Mouse (Mus musculus) spleen, postnatal 36 days (tissue): ENCODE results near the gene 4922502D21Rik.
A peak's percentile ranks its signal among the peaks of the same experiment; 100 is the strongest.
"Not testable (repeated sequence)": the region's sequence is repeated elsewhere in the genome, so short reads cannot be mapped to it uniquely, and the experiment has no call there.

Experiments
- DNase-seq, 2 experiments: peaks; one replicate each; pipeline ENCODE4 v3.0.0; 2022; ENCODE audit warnings: low spot score in 2 of 2, mixed read lengths in 1 of 2

4922502D21Rik gene

DNA sequence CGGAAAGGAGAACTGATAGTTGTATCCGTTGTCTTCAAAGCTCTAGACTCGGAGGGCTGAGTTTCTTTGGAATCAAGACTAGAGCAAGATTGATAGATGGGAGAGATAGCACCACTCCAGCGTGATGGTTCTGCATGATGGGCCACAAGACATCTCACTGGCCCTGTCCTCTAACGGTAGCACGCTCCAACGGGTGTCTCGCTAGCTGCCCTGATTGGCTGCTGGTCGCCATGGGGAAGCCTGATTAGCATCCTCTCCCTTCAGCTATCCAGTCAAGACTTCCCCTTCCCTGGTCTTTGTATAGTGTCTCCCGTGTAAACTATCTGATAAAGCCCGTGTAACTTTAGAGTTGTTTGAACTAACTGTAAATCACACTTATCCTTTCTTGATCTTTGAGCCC lies at the start of gene 4922502D21Rik:
Gene 4922502D21Rik, minus strand, starts transcription at position 187 of the 400 bp plus-strand sequence.
- peak in 1 of 2 experiments; percentile 9 for DNase-seq

DNA sequence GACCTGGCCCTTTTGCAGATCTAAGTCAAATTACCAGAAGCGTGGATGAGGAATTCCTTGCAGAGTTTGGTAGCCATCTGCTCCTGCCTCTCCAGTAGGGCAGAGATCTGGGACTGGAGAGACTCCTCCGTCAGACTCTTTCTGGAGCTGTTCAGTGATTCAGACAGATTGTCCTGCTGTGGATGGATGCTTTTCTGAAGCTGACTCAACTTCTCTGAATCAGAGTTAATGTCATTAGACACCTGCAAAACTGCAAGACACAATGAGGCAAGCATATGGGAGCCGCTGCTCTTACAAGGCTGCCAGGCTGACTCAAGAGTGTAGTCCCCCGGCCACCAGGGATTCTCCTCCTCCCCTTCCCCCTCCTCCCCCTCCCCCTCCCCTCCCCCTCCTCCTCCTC lies 48.9 kb upstream of the 4922502D21Rik start:
- no peak for DNase-seq

DNA sequence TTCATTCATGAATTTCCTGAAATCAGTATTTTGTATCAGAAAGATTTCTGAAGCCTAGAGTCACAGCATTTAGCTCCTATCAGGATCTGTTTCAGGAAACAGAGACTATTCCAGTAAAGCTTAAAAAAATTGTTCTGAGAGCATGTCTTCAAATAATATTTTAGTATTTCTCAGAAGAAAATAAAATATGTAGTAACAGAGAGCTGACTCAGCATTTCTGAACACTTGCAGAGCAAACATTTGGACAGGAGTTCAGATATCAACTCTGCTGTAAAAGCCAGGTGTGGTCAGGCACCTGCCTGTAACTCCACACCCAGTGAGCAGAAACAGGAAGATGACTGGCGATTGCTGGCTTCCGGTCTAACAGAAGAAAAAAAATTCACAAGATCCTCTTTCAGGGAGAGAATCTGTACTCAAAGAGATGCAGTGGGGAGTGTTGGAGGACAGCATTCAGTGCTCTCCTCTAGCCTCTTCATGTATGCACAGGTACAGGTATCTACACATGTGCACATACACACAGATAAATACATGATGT lies 43.4 kb upstream of the 4922502D21Rik start:
- DNase-seq: peak; percentile 31 to 43

DNA sequence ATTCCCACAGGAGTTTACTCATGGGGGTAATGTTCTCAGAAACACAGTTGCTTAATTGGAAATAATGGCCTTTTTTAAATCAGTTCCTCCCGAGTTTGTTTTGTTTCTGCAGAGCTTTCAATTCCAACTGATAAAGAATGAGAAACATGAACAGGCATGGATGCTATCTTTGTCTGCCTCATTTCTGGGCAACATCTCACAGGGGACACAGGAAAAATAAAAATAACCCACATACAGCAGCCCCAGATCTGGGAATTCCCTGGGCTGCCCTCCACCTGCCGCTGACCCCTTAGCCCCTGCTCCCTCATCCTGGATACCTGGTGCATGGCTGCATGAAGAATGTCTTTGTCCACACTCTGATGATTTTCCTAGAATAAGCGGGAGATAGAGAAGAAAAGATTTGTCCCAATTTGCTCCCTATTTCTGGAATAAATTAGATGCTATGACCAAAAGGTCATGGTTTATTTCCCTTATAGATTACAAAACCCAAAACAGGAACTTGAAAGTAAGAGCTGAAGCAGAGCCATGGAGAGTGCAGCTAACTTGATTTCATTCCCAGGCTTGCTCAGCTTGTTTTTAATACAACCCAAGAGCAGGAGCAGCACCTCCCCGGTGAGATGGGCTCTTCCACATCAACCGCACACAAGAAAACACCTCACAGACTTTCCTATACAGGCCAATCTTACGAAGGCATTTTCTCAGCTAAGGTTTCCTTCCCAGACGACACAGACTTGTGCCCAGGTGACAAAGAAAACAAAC lies 38.0 kb upstream of the 4922502D21Rik start:
- no peak for DNase-seq

DNA sequence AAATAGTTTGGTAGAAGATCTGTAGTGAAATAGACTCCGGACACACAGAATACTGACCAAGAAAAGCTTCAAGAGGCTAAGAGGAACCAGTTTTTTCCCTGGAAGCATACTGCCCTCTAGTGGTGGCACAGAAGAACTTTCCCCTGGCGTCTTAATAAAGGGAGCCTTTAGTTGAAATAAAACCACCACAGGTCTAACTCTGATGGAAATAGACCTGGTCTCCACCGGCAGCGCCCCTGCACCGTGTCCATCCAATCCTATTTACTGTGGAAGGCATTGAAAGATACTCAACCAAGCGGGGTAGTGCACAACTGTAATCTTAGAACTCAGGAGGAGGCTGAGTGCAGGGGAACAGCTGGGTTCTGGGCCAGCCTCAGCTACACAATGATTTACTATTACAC lies 34.4 kb upstream of the 4922502D21Rik start:
- DNase-seq: peak; percentile 47 to 54

DNA sequence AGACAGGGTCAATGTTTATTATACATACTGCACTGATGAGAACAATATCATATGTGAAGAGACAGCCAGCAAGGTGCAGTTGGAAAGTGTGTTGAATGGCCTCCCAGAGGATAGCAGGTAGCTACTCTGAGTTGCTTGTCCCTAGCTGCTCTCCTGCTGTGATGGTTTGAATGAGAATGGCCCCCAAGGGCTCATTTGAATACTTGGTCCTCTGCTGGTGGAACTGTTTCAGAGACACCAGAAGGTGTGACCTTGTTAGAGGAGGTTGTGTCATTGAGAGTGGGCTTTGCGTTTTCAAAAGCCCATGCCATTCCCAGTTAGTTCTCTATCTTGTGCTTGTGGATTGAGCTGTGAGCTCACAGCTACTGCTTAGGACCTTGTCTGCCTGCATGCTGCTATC lies 32.3 kb upstream of the 4922502D21Rik start:
- no peak for DNase-seq

DNA sequence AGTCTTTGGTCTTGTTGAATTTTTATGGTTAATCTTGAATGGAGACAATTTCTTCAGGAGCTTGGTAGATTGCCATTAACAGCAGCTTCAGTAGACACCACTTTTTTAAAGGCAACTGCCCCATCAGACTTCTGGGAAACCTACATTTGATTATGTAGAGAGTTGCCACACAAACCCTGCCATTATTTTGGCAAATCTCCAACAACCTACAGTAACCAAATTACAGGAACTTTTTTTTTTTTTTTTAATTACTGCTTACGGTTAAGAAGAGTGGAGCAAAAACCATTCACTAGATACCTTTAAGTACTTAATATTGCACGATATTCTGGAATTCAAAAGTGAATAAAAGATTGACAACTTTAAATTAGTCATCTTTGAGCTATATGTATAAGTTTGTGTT lies 27.9 kb upstream of the 4922502D21Rik start:
- no peak for DNase-seq

- DNase-seq: no peak
These were observed 24.8 kb upstream of the 4922502D21Rik start for GRCm38 (mm10) chr6:129356430-129356829.

DNA sequence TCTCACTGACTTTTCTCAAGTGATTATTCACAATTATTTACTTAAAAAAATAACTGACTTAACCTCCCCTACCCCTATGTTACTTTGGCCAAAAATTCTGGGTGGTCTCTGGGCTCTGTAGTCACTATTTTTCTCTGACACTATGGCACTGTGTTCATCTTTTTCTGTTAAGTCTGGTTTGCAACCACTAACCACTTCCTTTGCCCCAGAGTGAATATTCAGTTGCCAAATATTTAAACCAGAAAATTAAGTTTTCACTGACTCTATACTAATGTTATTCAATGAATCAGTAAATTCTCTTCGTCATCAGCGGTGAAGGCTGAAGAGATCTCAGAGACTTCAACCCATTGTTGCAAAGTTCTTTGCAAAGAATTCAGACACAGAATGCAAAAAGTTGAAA lies 24.2 kb upstream of the 4922502D21Rik start:
- no peak for DNase-seq

DNA sequence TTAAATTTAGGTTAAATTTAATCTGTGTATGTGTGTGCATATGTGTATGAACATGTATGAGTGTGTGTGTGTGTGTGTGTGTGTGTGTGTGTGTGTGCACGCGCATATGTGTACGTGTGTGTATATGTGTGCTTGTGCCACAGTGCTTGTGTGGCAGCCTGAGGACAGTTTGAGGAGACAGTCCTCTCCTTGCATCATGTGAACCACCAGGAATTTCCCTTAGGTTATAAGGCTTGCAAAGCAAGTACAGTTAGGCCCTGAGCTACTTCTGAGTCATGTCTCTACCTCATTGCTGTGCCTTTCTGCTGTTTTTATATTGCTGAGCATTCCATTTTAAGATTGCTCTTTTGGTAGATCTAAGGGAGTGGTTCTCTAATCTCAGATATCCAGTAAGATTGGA lies 19.5 kb upstream of the 4922502D21Rik start:
- DNase-seq: no peak

- DNase-seq: peak; percentile 49 to 53
These were observed 18.1 kb upstream of the 4922502D21Rik start for GRCm38 (mm10) chr6:129349524-129350352.

- peak; percentile 30 to 48 for DNase-seq
These were observed 12.8 kb upstream of the 4922502D21Rik start for GRCm38 (mm10) chr6:129344408-129344807.

DNA sequence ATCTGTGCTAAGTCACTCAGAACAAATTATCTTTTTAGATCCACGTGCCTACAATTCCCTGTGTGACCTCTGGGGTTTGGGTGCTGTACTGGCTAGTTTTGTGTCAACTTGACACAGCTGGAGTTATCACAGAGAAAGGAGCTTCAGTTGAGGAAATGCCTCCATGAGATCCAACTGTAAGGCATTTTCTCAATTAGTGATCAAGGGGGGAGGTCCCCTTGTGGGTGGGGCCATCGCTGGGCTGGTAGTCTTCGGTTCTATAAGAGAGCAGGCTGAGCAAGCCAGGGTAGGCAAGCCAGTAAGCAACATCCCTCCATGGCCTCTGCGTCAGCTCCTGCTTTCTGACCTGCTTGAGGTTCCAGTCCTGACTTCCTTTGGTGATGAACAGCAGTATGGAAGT lies 10.8 kb upstream of the 4922502D21Rik start, which contains the start of gene Clec12a:
Gene Clec12a, plus strand, starts transcription at position 301 of the 400 bp plus-strand sequence.
- DNase-seq: not testable (repeated sequence)

DNA sequence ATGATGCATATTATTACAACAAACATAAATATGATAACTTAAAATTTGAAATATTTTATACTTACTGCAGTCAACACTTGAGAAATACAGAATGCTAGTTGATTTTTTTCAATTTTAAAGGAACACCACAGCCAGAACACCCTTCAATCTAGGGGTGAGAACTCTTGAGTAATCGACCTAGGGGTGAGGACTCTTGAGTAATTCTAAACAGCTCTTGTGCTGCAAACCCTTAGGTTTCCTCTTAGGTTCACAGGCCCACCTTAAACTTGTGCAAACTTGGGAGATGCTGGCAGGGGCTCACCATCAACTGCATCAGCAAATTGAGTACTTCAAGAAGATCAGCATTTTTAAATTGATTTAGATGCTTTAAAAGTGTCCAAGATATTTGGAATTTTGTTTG lies 6.2 kb upstream of the 4922502D21Rik start:
- DNase-seq: no peak

- peak; percentile 74 to 80 for DNase-seq
These were observed 2.1 kb upstream of the 4922502D21Rik start for GRCm38 (mm10) chr6:129333674-129334078.

DNA sequence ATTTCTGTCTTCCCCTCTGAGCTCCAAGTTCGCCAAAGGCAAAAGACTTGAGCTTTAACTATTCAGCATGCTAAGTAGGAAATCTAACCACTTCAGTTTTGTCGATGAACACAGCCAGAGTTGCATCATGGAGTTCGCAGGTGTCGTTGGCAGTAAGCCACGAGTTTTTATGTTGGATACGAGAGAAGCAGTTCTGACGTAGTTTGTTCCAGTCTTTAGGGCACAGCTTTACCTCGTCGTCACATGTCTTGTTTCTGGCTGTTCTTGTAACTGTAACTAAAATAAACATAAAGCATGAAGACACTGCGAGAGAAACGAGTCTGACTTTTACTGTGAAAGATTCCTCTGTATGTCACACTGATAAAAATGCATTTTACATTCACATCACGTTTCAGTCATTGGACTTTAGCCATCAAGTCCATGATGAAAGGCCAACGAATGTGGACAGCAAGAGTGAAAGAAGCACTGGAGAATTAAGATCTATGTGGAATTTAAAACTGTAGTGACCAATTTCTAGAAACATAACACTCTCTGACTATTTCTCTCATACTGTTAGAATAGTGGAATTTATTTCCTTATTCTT lies 4.9 kb downstream of the 4922502D21Rik start:
- DNase-seq: no peak

- peak in 1 of 2 experiments; percentile 20 for DNase-seq
These were observed 5.6 kb downstream of the 4922502D21Rik start for GRCm38 (mm10) chr6:129326016-129326415.

GRCm38 (mm10) chr6:129319331-129319730 lies 12.3 kb downstream of the 4922502D21Rik start:
- DNase-seq: no peak

DNA sequence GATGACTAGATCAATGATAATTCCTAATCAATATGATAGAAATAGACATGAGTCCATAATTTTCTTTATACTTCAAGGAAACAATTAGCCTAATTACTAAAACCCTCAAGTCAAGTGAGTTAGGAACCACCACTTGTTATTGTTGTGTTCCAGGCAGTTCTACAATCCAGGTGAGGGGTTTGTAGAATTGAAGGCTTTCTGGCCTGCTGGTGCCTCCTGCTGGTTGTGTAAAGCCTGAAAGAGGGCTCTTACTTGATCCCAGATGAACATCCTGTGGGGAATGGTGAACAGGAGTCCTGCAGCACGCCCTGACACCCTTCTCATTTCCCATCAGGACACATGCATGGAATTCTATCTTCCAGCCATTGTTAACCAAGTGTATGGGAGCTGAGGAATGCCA lies 13.2 kb downstream of the 4922502D21Rik start:
- peak; percentile 11 for DNase-seq

DNA sequence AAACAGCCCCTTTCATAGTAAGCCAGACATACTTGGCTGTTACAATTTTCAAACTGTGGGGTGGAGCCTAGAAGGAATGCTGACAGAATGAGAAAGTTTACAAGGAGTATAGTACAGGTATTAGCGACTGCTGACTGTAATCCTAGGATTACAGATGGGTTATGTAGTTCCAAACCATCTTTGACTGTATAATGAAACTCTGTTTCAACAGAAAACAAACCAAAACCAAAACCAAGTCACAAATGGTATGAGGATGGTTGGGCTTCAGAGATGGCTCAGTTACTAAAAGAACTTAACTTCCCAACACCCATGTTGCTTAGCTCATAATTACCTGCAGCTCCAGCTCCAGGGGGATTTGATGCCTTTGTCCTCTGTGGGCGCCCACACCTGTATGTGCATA lies 15.1 kb downstream of the 4922502D21Rik start:
- no peak for DNase-seq

DNA sequence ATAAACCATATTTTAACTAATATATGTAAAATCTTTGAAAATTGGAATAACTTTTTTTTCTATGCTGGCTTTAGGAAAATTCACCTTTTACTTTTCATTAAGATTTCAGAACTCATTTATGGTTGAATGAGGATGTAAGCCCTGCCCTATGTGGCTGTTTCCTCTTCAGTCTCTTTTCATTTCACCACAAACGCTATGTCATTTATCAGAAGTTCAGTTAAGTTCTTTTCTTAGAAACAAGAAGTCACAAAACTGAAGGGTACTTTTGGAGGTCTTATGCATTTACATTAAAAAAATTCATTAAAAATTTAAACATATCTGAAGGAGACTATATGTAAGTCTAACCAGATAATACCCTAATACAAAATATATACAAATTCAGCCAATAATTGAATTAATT lies 15.9 kb downstream of the 4922502D21Rik start:
- peak in 1 of 2 experiments; percentile 22 for DNase-seq

DNA sequence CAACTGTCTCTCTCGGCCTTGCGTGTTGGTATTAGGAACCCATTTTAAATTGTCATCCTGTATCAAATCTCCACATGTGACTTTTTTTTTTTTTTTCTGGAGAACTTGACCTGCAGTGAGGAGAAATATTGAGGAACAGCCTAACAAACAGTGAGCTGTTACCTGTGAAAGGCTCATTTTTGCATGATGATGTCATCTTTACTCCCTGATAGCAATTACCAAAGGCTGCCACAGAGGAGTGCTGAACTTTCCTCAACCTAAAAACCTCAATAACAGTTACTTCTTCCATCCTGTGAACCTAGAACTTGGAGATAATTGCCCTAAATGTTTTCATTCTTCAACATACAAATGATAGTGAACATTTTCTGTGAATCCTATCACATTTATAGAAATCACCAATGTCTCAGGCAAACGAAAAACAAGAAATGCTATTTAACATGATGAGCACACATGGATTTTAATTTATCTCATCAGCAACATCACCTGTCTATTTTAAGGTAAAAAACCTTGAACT lies 16.9 kb downstream of the 4922502D21Rik start:
- no peak for DNase-seq
